Mouse (Mus musculus) ES-Bruce4 (cell line): ENCODE measurements around the gene Dedd2. TPM values are rescaled to one million over a fixed set of nuclear protein-coding genes. Genes with fewer than 3 reads are reported as not detected.

Experiments
- H3K27ac ChIP-seq: 2 replicates; pipeline ENCODE4 v1.5.1; 2012; ENCODE audit warnings: low read length, inconsistent platforms; ENCODE audit not compliant: insufficient read depth
- H3K27me3 ChIP-seq: 2 replicates; pipeline ENCODE4 v1.6.1; 2012; ENCODE audit warnings: mild to moderate bottlenecking, low read length, inconsistent platforms; ENCODE audit not compliant: control insufficient read depth, poor library complexity, insufficient read depth, severe bottlenecking
- H3K36me3 ChIP-seq: 2 replicates; pipeline ENCODE4 v1.6.1; 2012; ENCODE audit warnings: inconsistent platforms, mild to moderate bottlenecking, low read length, moderate library complexity; ENCODE audit not compliant: control insufficient read depth, poor library complexity, insufficient read depth, severe bottlenecking
- H3K4me1 ChIP-seq: one replicate; pipeline ENCODE4 v1.8.1; 2011; ENCODE audit warnings: low read length; ENCODE audit not compliant: control insufficient read depth, insufficient read depth
- H3K4me3 ChIP-seq: 2 replicates; pipeline ENCODE4 v1.5.1; 2011; ENCODE audit warnings: low read depth, mild to moderate bottlenecking, low read length
- H3K9ac ChIP-seq: 2 replicates; pipeline ENCODE4 v1.6.1; 2012; ENCODE audit warnings: low read depth, mild to moderate bottlenecking, inconsistent platforms; ENCODE audit not compliant: poor library complexity, severe bottlenecking
- H3K9me3 ChIP-seq: replicated peaks from 2 replicates; pipeline ENCODE4 v1.6.1; 2012; ENCODE audit warnings: mild to moderate bottlenecking, low read length, inconsistent platforms; ENCODE audit not compliant: control insufficient read depth, poor library complexity, insufficient read depth, severe bottlenecking
- CTCF ChIP-seq: IDR thresholded peaks from one replicate; pipeline ENCODE4 v1.8.1; 2011; ENCODE audit warnings: low read depth, low read length
- EP300 ChIP-seq: IDR thresholded peaks from 2 replicates; pipeline ENCODE4 v1.6.1; 2011; ENCODE audit warnings: low read depth, low read length; ENCODE audit not compliant: insufficient read depth
- POLR2A ChIP-seq: IDR thresholded peaks from one replicate; pipeline ENCODE4 v1.8.1; 2011; ENCODE audit warnings: low read length; ENCODE audit not compliant: insufficient read depth
- polyA plus RNA-seq: library from polyadenylated mRNA; stranded (reverse); fragments of >200 nt; gene quantifications from 2 replicates; pipeline ENCODE4 v1.2.4, GENCODE M21; 2011; ENCODE audit warnings: low read depth; ENCODE audit not compliant: missing spikeins, insufficient read depth, insufficient read length

Dedd2 gene
- polyA plus RNA-seq, 1 experiment = 10.2 TPM

GRCm38 (mm10) chr7:25247498-25247897, 27.1 kb upstream of the Dedd2 start:
- peak overlapping the region; percentile 70 for H3K4me3 ChIP-seq
- H3K9me3 ChIP-seq = no peaks in the 10 kb centered on the region
- TF ChIP-seq POLR2A (no peak), EP300 (no peak), CTCF (no peak)
- H3K9ac ChIP-seq = peak overlapping the region; percentile 99
- H3K27ac ChIP-seq = no peak overlapping the region
- no peaks in the 10 kb centered on the region for H3K27me3 ChIP-seq
- peaks cover 28% of the 10 kb centered on the region for H3K36me3 ChIP-seq
- peaks cover 2% of the 10 kb centered on the region for H3K4me1 ChIP-seq

DNA sequence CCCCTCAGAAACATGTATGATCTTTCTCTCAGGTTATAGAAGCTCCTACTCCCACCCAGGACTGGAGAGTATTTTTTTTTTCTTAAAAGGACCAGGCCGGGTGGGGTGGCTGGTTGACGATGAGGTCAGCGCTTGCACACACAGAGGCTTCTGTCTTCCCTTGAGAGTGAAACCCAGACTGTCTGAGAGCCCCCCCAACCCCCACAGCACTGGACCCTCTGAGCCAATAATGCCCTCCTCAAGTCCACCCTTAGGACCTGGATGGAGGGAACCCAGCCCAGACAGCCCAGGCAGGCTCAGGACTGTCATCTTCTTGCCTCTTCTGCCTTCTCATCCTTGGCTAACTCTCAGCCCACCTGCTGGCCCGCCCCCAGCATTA, 26.3 kb upstream of the Dedd2 start:
- no peaks in the 10 kb centered on the region for H3K9me3 ChIP-seq
- no peak for TF ChIP-seq CTCF
- no peak for TF ChIP-seq POLR2A
- TF ChIP-seq EP300 = no peak
- peaks cover 2% of the 10 kb centered on the region for H3K4me1 ChIP-seq
- no peaks in the 10 kb centered on the region for H3K27me3 ChIP-seq
- no peak overlapping the region for H3K4me3 ChIP-seq
- H3K27ac ChIP-seq = no peak overlapping the region
- peak overlapping the region; percentile 16 for H3K9ac ChIP-seq
- H3K36me3 ChIP-seq = peaks cover 31% of the 10 kb centered on the region

- Histone ChIP-seq H3K4me3 (no peak overlapping the region), H3K27ac (no peak overlapping the region), H3K36me3 (peaks cover 31% of the 10 kb centered on the region), H3K9me3 (no peaks in the 10 kb centered on the region), H3K27me3 (no peaks in the 10 kb centered on the region), H3K9ac (peak overlapping the region; percentile 16), H3K4me1 (peaks cover 2% of the 10 kb centered on the region)
- TF ChIP-seq POLR2A (no peak), CTCF (no peak), EP300 (no peak)
These were observed 25.8 kb upstream of the Dedd2 start for GRCm38 (mm10) chr7:25246079-25246758.

DNA sequence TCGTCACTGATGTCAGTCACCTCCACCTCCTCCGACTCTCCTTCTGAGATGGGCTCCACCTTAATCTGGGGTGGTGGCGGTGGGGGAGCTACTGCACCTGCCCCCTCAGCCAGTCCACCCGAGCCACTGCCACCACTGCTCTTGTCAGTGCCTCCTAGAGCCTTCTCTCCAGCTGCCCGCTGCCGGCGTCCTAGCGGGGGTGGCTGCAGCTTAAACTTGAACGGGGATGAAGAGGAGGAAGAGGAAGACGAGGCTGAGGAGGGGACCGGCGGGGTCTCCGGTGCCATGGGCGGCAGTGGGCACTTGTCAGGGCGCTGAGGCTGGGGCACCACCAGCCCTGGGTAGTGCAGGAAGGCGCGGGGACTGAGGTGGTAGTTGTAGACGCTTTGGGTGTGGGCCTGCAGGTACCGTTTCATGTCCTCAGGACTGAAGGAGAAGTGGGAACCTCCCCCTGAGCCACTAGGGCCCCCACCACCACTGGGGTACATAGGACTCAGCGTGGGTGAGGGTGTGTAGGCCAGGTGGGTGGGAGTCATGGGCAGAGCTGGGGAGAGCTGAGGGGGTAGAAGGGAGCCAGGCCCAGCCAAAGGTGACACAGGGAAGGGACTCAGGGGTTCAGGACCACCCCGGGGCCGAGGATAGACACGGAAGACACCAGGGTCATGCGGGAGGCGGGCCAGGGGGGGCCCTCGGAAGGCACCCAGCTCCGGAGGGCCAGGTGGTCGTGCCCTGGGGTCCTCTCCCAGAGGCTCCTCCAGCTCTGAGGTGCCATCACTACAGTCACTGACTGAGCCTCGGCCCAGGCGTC, 24.4 kb upstream of the Dedd2 start:
- TF ChIP-seq CTCF (no peak), EP300 (no peak), POLR2A (no peak)
- H3K4me3 ChIP-seq = no peak overlapping the region
- H3K36me3 ChIP-seq = peaks cover 31% of the 10 kb centered on the region
- H3K4me1 ChIP-seq = peaks cover 2% of the 10 kb centered on the region
- H3K27me3 ChIP-seq = no peaks in the 10 kb centered on the region
- no peaks in the 10 kb centered on the region for H3K9me3 ChIP-seq
- peak overlapping the region; percentile 11; the same call in 1 of the 2 replicates for H3K9ac ChIP-seq
- no peak overlapping the region for H3K27ac ChIP-seq

DNA sequence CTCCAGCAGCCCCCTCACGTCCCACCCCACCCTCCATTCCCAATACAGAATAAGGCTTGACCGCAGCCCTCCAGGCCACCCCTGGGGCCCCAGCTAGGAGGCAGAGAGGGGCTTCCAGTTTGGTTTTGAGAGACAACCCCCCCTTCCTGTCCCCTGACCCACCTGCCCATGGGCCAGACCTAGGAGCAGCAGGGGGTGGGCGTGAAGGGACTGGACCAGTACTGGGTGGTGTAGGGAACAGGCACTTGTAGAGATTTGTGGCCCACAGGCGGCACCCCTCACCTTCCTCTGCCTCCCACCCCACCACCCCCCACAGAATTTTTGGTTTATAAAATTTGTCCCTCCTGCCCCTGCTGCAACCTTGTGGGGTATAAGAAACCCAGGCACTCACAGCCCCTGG, 22.9 kb upstream of the Dedd2 start:
- Histone ChIP-seq H3K27ac (0 out of 2 replicates have a peak overlapping the region, but pooled peaks have one; percentile 13), H3K9me3 (no peaks in the 10 kb centered on the region), H3K9ac (no peak overlapping the region), H3K4me3 (no peak overlapping the region), H3K27me3 (no peaks in the 10 kb centered on the region), H3K36me3 (peaks cover 31% of the 10 kb centered on the region), H3K4me1 (peaks cover 2% of the 10 kb centered on the region)
- no peak for TF ChIP-seq POLR2A
- TF ChIP-seq CTCF = no peak
- TF ChIP-seq EP300 = no peak

DNA sequence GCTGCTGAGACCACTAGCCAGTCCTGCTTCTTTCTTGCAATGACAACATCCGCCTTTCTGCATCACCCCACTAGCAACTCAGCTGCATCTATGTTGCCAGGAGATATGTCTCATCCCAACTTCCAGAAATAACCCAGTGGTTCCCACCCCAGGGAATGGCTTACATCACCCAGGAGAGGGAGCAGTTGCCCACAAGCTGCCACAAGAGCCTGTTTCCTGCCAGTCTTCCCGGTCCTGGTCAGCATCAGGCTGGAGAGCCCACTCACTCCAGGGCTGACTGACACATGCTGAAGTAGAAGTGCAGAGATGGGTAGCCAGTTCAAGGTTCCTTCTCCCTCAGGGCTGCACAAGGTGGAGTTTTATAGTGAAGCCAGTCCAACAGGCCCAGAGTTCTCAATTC, 20.6 kb upstream of the Dedd2 start:
- no peaks in the 10 kb centered on the region for H3K27me3 ChIP-seq
- no peaks in the 10 kb centered on the region for H3K4me1 ChIP-seq
- no peak overlapping the region for H3K9ac ChIP-seq
- no peak overlapping the region for H3K27ac ChIP-seq
- H3K36me3 ChIP-seq = peaks cover 29% of the 10 kb centered on the region
- no peak overlapping the region for H3K4me3 ChIP-seq
- H3K9me3 ChIP-seq = no peaks in the 10 kb centered on the region
- no peak for TF ChIP-seq EP300
- no peak for TF ChIP-seq POLR2A
- peak; percentile 59 for TF ChIP-seq CTCF
